Mouse (Mus musculus) megakaryocyte, embryonic 14.5 days (primary cell): Measurements from ENCODE around the gene Gm29582. TPM values are rescaled to one million over a fixed set of nuclear protein-coding genes. Genes with fewer than 3 reads are reported as not detected.
"Not testable (repeated sequence)": the region's sequence is repeated elsewhere in the genome, so short reads cannot be mapped to it uniquely, and the experiment has no call there.

Experiments used
- H3K27me3 ChIP-seq: replicated peaks from 2 replicates; pipeline ENCODE3; 2012; ENCODE audit warnings: inconsistent platforms
- H3K36me3 ChIP-seq: replicated peaks from 2 replicates; pipeline ENCODE3; 2012; ENCODE audit warnings: low read length, inconsistent platforms, mixed read lengths
- H3K4me1 ChIP-seq: 2 replicates; pipeline ENCODE4 v1.6.1; 2012; ENCODE audit warnings: inconsistent platforms
- H3K4me3 ChIP-seq: replicated peaks from 2 replicates; pipeline ENCODE3; 2012; ENCODE audit warnings: moderate library complexity, mild to moderate bottlenecking, inconsistent platforms
- H3K9me3 ChIP-seq: 2 replicates; pipeline ENCODE4 v1.6.1; 2012; ENCODE audit warnings: inconsistent platforms
- polyA plus RNA-seq: library from polyadenylated mRNA; stranded (reverse); fragments of >175 nt; gene quantifications from 2 replicates; pipeline ENCODE4 v1.2.3, GENCODE M21; 2012; ENCODE audit warnings: low replicate concordance; ENCODE audit not compliant: insufficient read depth

The Gm29582 gene
- not detected in 2 replicates for polyA plus RNA-seq

DNA sequence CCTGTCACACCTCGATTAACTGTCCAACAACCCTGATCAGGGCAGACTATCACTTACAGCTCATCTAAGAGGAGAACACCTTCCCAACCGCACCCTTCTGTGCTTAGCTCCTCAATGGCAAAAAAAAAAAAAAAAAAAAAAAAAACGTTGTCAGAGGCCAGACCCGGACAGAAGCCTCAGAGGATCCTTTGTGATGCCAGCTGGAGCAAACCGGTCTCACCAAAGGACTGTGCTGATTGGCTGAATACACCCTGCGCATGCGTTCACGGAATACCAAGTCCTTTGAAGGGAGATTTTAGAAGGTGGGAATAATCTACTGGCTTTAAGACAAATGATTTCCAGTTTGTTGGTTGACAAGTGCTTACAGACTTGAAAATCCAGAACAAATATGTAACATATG is at the start of gene Gm29582:
Gene Gm29582 (minus strand): TSS at position 101 of the 400 bp plus-strand sequence.
- H3K27me3 ChIP-seq, H3K9me3 ChIP-seq: not testable (repeated sequence)

More for the DNA sequence above, at the start of gene Gm29582:
- H3K4me1 ChIP-seq, H3K36me3 ChIP-seq, H3K4me3 ChIP-seq: not testable (repeated sequence)
